Mouse (Mus musculus): ENCODE measurements around the gene Kifc5b.

DNA sequence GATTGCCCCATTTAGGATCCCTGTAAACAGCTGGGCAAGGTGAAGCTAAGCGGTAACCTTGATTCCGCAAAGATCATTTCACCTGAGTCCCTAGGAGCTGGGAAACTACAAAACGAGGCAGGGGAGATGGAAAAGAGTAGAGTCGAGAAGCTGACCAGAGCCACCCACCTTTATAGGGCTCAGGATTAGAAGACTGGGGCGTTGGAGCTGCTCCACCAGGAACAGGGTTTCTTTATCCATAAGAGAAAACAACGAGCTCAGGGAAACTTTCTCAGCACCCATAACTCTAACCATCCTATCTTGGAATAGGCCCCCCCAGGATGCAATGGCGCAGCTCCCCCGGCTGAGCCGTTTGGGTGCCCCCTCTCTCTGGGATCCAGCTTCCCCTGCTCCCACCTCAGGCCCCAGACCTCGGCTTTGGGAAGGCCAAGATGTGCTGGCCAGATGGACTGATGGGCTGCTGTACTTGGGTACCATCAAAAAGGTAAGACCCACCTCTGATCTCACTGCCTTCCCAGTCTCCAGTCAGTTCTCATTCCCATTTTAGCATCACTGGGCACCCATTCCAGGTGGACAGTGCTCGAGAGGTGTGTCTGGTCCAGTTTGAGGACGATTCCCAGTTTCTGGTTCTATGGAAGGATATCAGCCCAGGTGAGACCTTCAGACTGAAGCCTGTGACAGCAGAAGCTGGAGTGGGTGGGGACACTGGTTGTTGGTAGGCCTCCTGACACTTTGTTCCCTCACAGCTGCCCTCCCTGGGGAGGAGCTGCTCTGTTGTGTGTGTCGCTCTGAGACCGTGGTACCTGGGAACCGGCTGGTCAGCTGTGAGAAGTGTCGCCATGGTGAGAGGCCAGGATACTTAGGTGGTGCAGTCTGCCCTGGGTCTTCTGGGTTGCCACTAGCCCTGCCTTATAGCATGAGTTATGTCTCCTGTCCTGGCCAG, 17.3 kb downstream of the Kifc5b start:
- no peak for TF ChIP-seq USF1 (IDR thresholded peaks at IDR 0.05; ENCODE audit: low read depth)
- TF ChIP-seq TCF12 (IDR thresholded peaks at IDR 0.05; ENCODE audit: insufficient read depth, poor library complexity, severe bottlenecking) = no peak
- TF ChIP-seq POLR2A (IDR thresholded peaks at IDR 0.05; ENCODE audit: insufficient read length, low read depth) = no peak
- TF ChIP-seq MYOG (IDR thresholded peaks at IDR 0.05; ENCODE audit: control insufficient read depth in 1 of 3, insufficient read depth in 1 of 3, insufficient read length in 2 of 3, low read depth in 2 of 3) = no peak
- no peak for TF ChIP-seq CEBPB (IDR thresholded peaks at IDR 0.05; ENCODE audit: insufficient read depth, poor library complexity, severe bottlenecking)
- no peak for TF ChIP-seq MAX (IDR thresholded peaks at IDR 0.05; ENCODE audit: low read depth)
- TF ChIP-seq E2F4 (IDR thresholded peaks at IDR 0.05; ENCODE audit: insufficient read depth) = no peak
- no peak for TF ChIP-seq POLR2AphosphoS2 (IDR thresholded peaks at IDR 0.05; ENCODE audit: insufficient read length, low read depth)
